In genomic region chr13:64412752-64413257, GRCm38 (mm10) we compare ENCODE assay signal across 31 mouse cellular contexts. TPM values are rescaled to one million over a fixed set of nuclear protein-coding genes. Genes with fewer than 3 reads are reported as not detected.
A peak's percentile ranks its signal among the peaks of the same experiment; 100 is the strongest.
DNase-seq lines count a peak whose midpoint lies in the region; ATAC-seq and TF ChIP-seq lines count a peak whose summit lies in the region.
"Had no signal": no experiment of that assay in that cellular context is flagged by ENCODE, and none has a peak within 500 bp of the region (broad histone marks: within the 10 kb centered on the region; RNA-seq: fewer than 3 reads in every experiment).

No protein-coding gene starts in this region.

- H3K4me1 ChIP-seq in heart, embryonic 14.5 days (ENCODE audit: control insufficient read depth in 2 of 2, insufficient read depth in 2 of 2, low read length in 2 of 2), result no peaks in the 10 kb centered on the region
- H3K4me1 ChIP-seq in heart, adult 2 months (ENCODE audit: control insufficient read depth, insufficient read depth, low read length), result no peaks in the 10 kb centered on the region
- H3K4me1 ChIP-seq in liver, embryonic 12.5 days, result peaks cover 61% of the 10 kb centered on the region
- peaks cover 19% of the 10 kb centered on the region for H3K4me1 ChIP-seq in liver, postnatal 0 days (ENCODE audit: insufficient read depth)
- H3K4me1 ChIP-seq: embryonic facial prominence, embryonic 10.5 days; embryonic facial prominence, embryonic 15.5 days; forebrain, embryonic 13.5 days; limb, embryonic 12.5 days; midbrain, embryonic 15.5 days had no signal

- ATAC-seq in heart, embryonic 14.5 days (ENCODE audit: insufficient number of reproducible peaks, insufficient read depth, low FRiP score, low read depth), result 0 out of 2 replicates have a peak, but pooled peaks have one; percentile 39
- ATAC-seq in erythroid progenitor cell, adult 5-6 weeks (replicated peaks; ENCODE audit: low FRiP score, poor library complexity, severe bottlenecking), result peak; percentile 21; the same call in 1 of the 2 replicates
- ATAC-seq in liver, embryonic 12.5 days, result peak; percentile 50
- no peak for ATAC-seq in liver, postnatal 0 days
- ATAC-seq: CD4-positive, CD25-positive, alpha-beta regulatory T cell, adult 4 months; forebrain, embryonic 13.5 days; inflammation-experienced regulatory T-cells, adult 6 months; lung, postnatal 0 days; midbrain, embryonic 15.5 days had no signal

- H3K4me2 ChIP-seq in heart, embryonic 14.5 days (ENCODE audit: low read length), result no peak overlapping the region
- peak overlapping the region; percentile 10; the same call in 1 of the 2 replicates for H3K4me2 ChIP-seq in liver, embryonic 12.5 days
- no peak overlapping the region for H3K4me2 ChIP-seq in liver, postnatal 0 days (ENCODE audit: low read depth, low read length)
- H3K4me2 ChIP-seq: embryonic facial prominence, embryonic 15.5 days; forebrain, embryonic 13.5 days; hindbrain, embryonic 14.5 days; kidney, embryonic 15.5 days; limb, embryonic 12.5 days; midbrain, embryonic 15.5 days; stomach, embryonic 15.5 days had no signal

- no peak for TF ChIP-seq CTCF in heart, adult 2 months (IDR thresholded peaks at IDR 0.05)
- no peak for TF ChIP-seq CTCF in liver, postnatal 0 days (IDR thresholded peaks at IDR 0.05; ENCODE audit: low read depth)

- no peak for DNase-seq in heart, adult 2 months
- no peak for DNase-seq in liver, postnatal 0 days
- no peak for DNase-seq in cerebellum, adult 11-12 months
- DNase-seq in urinary bladder, postnatal 4 days (ENCODE audit: low spot score in 2 of 2), result no peak
- DNase-seq: adrenal gland, postnatal 25 days; cerebellum, adult 2 months; cerebellum, postnatal 25 days; gastrocnemius, postnatal 25 days; heart, adult 18-20 months; heart, postnatal 4 days; kidney, adult 18-20 months; kidney, postnatal 25 days; lung, adult 18-20 months; lung, postnatal 4 days; right cerebral cortex, postnatal 25 days had no signal

- intact Hi-C loops in heart, adult 2 months (cut with DNase I), result no loop called here

- 65% methylated on average over 2 of the region's 2 CpGs for WGBS in heart, embryonic 14.5 days
- WGBS in heart, adult 2 months, result 46% methylated on average over 2 of the region's 2 CpGs
- 25% methylated on average over 2 of the region's 2 CpGs for WGBS in liver, embryonic 12.5 days (ENCODE audit: insufficient replicate concordance)
- 65% methylated on average over 2 of the region's 2 CpGs for WGBS in liver, postnatal 0 days (ENCODE audit: insufficient replicate concordance)

- H3K9ac ChIP-seq in heart, embryonic 14.5 days (ENCODE audit: low read length), result no peak overlapping the region
- H3K9ac ChIP-seq in heart, adult 2 months (ENCODE audit: low read depth, low read length), result no peak overlapping the region
- H3K9ac ChIP-seq in liver, embryonic 12.5 days, result no peak overlapping the region
- no peak overlapping the region for H3K9ac ChIP-seq in liver, postnatal 0 days (replicated peaks)
- H3K9ac ChIP-seq: embryonic facial prominence, embryonic 15.5 days; forebrain, embryonic 13.5 days; hindbrain, embryonic 14.5 days; kidney, embryonic 15.5 days; limb, embryonic 12.5 days; midbrain, embryonic 15.5 days; stomach, embryonic 15.5 days had no signal

- no peaks in the 10 kb centered on the region for H3K36me3 ChIP-seq in heart, embryonic 14.5 days (ENCODE audit: control insufficient read depth, insufficient read depth, low read length)
- no peaks in the 10 kb centered on the region for H3K36me3 ChIP-seq in heart, adult 2 months (ENCODE audit: control insufficient read depth, insufficient read depth, low read length)
- no peaks in the 10 kb centered on the region for H3K36me3 ChIP-seq in liver, embryonic 12.5 days
- H3K36me3 ChIP-seq in liver, postnatal 0 days (replicated peaks; ENCODE audit: insufficient read depth, low read length), result no peaks in the 10 kb centered on the region
- H3K36me3 ChIP-seq: embryonic facial prominence, embryonic 10.5 days; embryonic facial prominence, embryonic 15.5 days; kidney, embryonic 15.5 days; limb, embryonic 12.5 days; midbrain, embryonic 15.5 days; stomach, embryonic 15.5 days had no signal

- H3K4me3 ChIP-seq in heart, embryonic 14.5 days (ENCODE audit: control insufficient read depth in 1 of 2, insufficient read depth in 1 of 2, low read depth in 1 of 2, low read length in 2 of 2), result no peak overlapping the region
- no peak overlapping the region for H3K4me3 ChIP-seq in heart, adult 2 months
- no peak overlapping the region for H3K4me3 ChIP-seq in liver, embryonic 12.5 days
- no peak overlapping the region for H3K4me3 ChIP-seq in liver, postnatal 0 days (ENCODE audit: low read depth, low read length)
- H3K4me3 ChIP-seq: embryonic facial prominence, embryonic 10.5 days; embryonic facial prominence, embryonic 15.5 days; forebrain, embryonic 13.5 days; kidney, embryonic 15.5 days; layer of hippocampus, adult 2 months; left cerebral cortex, adult 2 months; limb, embryonic 12.5 days; midbrain, embryonic 15.5 days; stomach, embryonic 15.5 days had no signal

- TF ChIP-seq POLR2A in heart, adult 2 months (IDR thresholded peaks at IDR 0.05; ENCODE audit: insufficient read depth, low read depth, low read length), result no peak

- H3K27me3 ChIP-seq in heart, embryonic 14.5 days (ENCODE audit: control insufficient read depth, insufficient read depth, low read length), result no peaks in the 10 kb centered on the region
- no peaks in the 10 kb centered on the region for H3K27me3 ChIP-seq in heart, adult 2 months (ENCODE audit: control insufficient read depth, insufficient read depth, low read length)
- no peaks in the 10 kb centered on the region for H3K27me3 ChIP-seq in liver, embryonic 12.5 days (replicated peaks)
- no peaks in the 10 kb centered on the region for H3K27me3 ChIP-seq in liver, postnatal 0 days (ENCODE audit: insufficient read depth, low read length)
- H3K27me3 ChIP-seq: embryonic facial prominence, embryonic 15.5 days; forebrain, embryonic 13.5 days; kidney, embryonic 15.5 days; limb, embryonic 12.5 days; midbrain, embryonic 15.5 days; stomach, embryonic 15.5 days had no signal

- H3K9me3 ChIP-seq in heart, embryonic 14.5 days (ENCODE audit: control insufficient read depth, low read length), result no peaks in the 10 kb centered on the region
- no peaks in the 10 kb centered on the region for H3K9me3 ChIP-seq in liver, embryonic 12.5 days (replicated peaks)
- H3K9me3 ChIP-seq in liver, postnatal 0 days (ENCODE audit: low read length), result no peaks in the 10 kb centered on the region; the same call in 1 of the 2 replicates
- H3K9me3 ChIP-seq: embryonic facial prominence, embryonic 10.5 days; embryonic facial prominence, embryonic 15.5 days; forebrain, embryonic 13.5 days; kidney, embryonic 15.5 days; limb, embryonic 12.5 days; midbrain, embryonic 15.5 days; stomach, embryonic 15.5 days had no signal

- no peaks in the 10 kb centered on the region for H3K79me2 ChIP-seq in heart, adult 2 months (replicated peaks; ENCODE audit: control insufficient read depth, insufficient read depth, low read length)

- no peak overlapping the region for H3K27ac ChIP-seq in heart, embryonic 14.5 days (replicated peaks in 1 of 2; ENCODE audit: control insufficient read depth in 1 of 2, insufficient read depth in 1 of 2, low read depth in 2 of 2, low read length in 2 of 2)
- H3K27ac ChIP-seq in heart, adult 2 months, result no peak overlapping the region
- H3K27ac ChIP-seq in liver, embryonic 12.5 days, result peak overlapping the region; percentile 94
- H3K27ac ChIP-seq in liver, postnatal 0 days (ENCODE audit: low read depth), result no peak overlapping the region
- H3K27ac ChIP-seq: embryonic facial prominence, embryonic 10.5 days; embryonic facial prominence, embryonic 15.5 days; forebrain, embryonic 13.5 days; hindbrain, embryonic 14.5 days; kidney, embryonic 15.5 days; layer of hippocampus, adult 2 months; left cerebral cortex, adult 2 months; limb, embryonic 12.5 days; midbrain, embryonic 15.5 days; stomach, embryonic 15.5 days had no signal

- no peak for TF ChIP-seq EP300 in heart, adult 2 months (IDR thresholded peaks at IDR 0.05; ENCODE audit: insufficient read depth, low read depth, low read length)
- peak; percentile 47; the same call in 1 of the 2 replicates for TF ChIP-seq EP300 in liver, postnatal 0 days (IDR thresholded peaks at IDR 0.05; ENCODE audit: low read depth)

RNA-seq across cellular contexts. Expression of gene Cdk20, which starts 19.3 kb away (rescaled TPM):
- 4.4 and 6.2 TPM in 2 replicates for polyA plus RNA-seq in heart, embryonic 14.5 days (2014; fragmentation: Nextera tagmentation; extraction: Ambion mirVana)
- 1 to 10 TPM; 2.5 to 2.9 TPM for total RNA-seq in heart, adult 2 months (2021)
- 6.2 and 7.4 TPM in 2 replicates for polyA plus RNA-seq in heart, adult 2 months (2012; rRNA removed)
- total RNA-seq in erythroid progenitor cell, adult 5-6 weeks (2015; ENCODE audit: low replicate concordance), result 2.1 and 7.2 TPM in 2 replicates
- total RNA-seq in erythroid progenitor cell, adult 5-6 weeks (2017; ENCODE audit: low replicate concordance), result 1.2 and 6.4 TPM in 2 replicates
- polyA plus RNA-seq in liver, embryonic 12.5 days (2016; fragmentation: Nextera tagmentation; extraction: Ambion mirVana), result 5.2 and 5.5 TPM in 2 replicates
- 4.5 and 4.8 TPM in 2 replicates for polyA plus RNA-seq in liver, postnatal 0 days (2015; fragmentation: Nextera tagmentation; extraction: Ambion mirVana)

RNA-seq across cellular contexts. Expression of gene Ctsl, which starts 42.1 kb away (rescaled TPM):
- polyA plus RNA-seq in heart, embryonic 14.5 days (2014; fragmentation: Nextera tagmentation; extraction: Ambion mirVana), result 284 and 288 TPM in 2 replicates
- 100 to 1,000 TPM; 221 to 288 TPM for total RNA-seq in heart, adult 2 months (2021)
- 90.0 and 166 TPM in 2 replicates for polyA plus RNA-seq in heart, adult 2 months (2012; rRNA removed)
- 2.1 and 7.9 TPM in 2 replicates for total RNA-seq in erythroid progenitor cell, adult 5-6 weeks (2015; ENCODE audit: low replicate concordance)
- total RNA-seq in erythroid progenitor cell, adult 5-6 weeks (2017; ENCODE audit: low replicate concordance), result 11.1 and 20.3 TPM in 2 replicates
- polyA plus RNA-seq in liver, embryonic 12.5 days (2016; fragmentation: Nextera tagmentation; extraction: Ambion mirVana), result 108 and 117 TPM in 2 replicates
- polyA plus RNA-seq in liver, postnatal 0 days (2015; fragmentation: Nextera tagmentation; extraction: Ambion mirVana), result 1,130 and 1,294 TPM in 2 replicates
